Mouse (Mus musculus) megakaryocyte-erythroid progenitor cell, adult 5 weeks (primary cell): ENCODE measurements around the gene Wdr74. TPM values are rescaled to one million over a fixed set of nuclear protein-coding genes. Genes with fewer than 3 reads are reported as not detected.

Experiments used
- polyA plus RNA-seq: library from polyadenylated mRNA; stranded (reverse); fragments of >175 nt; gene quantifications from 2 replicates; pipeline ENCODE4 v1.2.3, GENCODE M21; 2012

Wdr74 gene
- polyA plus RNA-seq = 37.5 and 45.6 TPM in 2 replicates

DNA sequence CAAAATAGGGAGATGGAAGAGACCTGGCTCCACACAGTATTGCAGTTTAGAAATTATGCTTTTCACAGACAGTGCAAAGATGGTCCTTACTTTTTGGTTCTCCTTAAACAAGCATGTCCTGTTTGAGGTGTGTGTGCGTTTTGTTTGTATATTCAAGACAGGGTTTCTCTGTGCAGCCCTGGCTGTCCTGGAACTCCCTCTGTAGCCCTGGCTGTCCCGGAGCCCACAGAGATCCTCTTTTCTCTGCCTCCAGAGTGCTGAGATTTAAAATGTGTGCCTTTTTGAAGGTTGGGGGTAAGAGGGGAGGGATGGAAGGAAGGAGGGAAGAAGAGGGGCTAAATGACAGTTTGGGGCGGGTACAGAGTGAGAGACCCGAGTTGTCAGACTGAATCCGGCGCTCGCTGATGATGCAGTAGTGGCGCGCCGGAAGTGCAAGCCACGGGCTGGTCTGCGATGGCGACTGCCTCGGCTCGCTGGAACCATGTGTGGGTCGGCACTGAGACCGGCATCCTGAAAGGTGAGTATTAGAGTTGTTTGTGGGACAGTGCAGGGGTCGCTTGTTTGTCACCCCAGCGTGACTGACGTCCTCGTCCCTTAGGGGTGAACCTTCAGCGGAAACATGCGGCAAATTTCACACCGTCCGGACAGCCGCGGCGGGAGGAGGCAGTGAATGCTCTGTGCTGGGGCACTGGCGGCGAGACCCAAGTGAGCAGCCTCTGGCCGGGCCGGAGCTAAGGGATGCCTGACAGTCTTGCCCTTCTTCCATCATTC is at the start of gene Wdr74:
Gene Wdr74 (plus strand): TSS at position 439 of the 771 bp plus-strand sequence.

DNA sequence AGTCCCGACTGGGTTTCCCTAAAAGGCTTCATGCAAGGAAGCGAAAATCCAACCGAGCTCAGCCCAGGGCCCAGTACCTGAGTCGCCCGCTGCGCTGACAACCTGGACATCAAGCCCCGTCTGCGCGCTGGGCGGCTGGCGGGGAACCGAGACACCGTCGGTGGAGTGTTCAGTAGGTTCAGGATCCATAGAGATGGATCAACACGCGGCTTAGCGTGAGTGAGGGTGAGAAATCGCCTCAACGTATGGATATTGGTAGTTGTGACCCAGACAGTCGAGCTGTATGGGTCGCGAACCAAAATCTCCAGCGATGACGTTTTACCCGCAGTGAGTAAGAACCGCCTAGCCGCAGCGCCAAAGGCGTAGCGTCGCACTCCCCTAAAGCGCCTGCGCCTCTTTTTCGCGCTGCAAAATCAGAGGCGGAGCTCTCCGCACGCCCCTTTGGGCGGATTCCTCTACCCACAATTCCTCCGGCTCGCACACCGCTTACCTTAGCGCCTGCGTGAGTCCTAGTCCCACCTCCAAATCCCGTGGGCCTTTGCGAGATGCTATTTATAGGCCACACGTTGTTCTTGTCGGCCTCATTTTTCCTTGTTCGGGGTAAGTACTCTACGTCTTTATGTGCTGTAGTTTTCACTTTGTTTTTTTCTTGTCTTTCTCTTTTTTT is 12.6 kb upstream of the Wdr74 start, which contains the start of gene Slc3a2:
Gene Slc3a2 (minus strand): TSS at position 463 of the 667 bp plus-strand sequence.

DNA sequence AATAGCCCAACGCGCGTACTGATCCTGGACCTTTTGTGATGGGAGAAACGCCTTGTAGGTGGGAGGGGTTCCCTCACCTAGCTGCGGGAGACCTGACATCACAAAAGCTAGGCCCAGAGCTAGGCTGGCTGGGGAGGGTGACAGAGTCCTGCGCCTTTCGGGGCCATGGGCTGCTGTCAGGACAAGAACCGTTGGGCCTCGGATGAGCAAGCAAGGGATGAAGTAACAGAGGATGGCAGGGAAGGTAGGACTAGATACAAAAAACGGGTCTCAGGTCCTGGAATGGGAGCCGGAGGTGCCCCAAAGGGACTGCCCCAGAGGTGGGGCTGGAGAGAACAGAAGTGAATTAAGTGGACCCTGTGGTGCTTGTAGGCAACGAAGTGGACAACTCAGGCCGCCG is 5.0 kb downstream of the Wdr74 start, which contains the start of gene 1700092M07Rik:
Gene 1700092M07Rik (plus strand): TSS at position 116 of the 400 bp plus-strand sequence.

DNA sequence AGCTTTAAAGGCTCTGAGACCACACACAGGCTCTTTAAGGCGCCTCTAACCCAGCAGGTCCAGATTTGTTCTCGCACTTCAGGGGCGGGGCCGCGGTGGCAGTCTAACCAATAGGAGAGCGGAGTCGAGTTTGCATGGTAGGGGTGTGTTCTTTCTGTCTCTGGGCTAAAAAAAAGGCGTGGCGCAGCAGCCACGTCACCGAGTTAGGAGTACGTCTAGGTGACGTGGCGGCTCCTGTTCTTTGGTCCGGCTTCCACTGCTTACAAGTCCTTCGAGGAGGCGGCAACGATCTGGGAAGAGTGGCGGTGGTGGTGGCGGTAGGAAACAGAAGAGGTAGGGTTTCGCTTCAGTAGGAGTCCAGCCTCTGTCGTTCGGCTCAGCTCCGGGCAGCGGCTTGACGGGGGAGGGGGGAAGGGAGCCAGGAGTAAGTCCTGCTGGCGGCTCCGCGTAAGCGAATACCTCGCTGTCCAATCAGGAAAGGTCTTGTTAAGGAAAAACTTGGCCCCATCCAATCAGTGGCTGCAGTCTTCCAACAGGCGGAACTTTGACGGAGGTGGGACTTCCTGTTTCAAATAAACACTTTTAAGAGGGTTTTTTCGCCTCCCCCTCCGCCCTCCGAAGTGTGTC is 5.7 kb downstream of the Wdr74 start, which contains the start of gene Stx5a:
Gene Stx5a (plus strand): TSS at position 171 of the 627 bp plus-strand sequence.

DNA sequence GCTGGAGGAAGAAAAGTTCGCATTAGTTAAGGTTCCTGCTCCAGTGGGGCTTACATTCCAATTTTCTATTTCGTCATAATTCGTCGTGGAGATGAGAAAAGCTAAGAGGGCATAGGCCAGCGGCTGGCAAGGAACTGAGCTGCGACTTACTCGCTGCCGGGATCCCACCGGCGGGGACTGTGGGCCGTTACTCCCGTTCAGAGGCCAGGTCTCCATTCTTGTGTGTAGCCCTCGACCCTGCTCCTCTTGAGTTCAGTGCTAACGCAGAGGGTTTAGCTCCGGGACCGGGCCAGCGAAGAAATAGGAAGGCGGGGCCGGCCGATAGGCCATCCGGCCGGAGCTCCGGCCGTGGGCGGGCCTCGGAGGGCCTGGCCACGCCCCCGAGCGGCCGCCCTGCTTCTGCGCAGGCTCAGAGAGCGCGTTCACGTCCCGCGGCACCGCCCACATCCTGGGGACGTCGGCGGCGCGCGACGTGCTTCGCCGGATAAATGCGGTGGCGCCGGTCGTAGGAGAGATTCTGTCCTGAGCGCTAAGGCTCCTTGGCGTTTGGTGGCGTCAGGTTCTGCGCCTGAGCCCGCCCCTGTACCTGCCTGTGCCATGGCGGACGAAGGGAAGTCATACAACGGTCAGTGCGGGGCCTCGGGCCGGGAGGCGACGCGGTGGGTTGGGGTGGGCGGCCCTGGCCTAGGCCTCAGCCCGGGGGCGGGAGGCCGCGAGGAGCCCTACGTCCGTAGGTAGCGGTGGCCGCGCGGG is 21.2 kb downstream of the Wdr74 start, which contains the start of gene Nxf1:
Gene Nxf1 (plus strand): TSS at position 439 of the 753 bp plus-strand sequence.

DNA sequence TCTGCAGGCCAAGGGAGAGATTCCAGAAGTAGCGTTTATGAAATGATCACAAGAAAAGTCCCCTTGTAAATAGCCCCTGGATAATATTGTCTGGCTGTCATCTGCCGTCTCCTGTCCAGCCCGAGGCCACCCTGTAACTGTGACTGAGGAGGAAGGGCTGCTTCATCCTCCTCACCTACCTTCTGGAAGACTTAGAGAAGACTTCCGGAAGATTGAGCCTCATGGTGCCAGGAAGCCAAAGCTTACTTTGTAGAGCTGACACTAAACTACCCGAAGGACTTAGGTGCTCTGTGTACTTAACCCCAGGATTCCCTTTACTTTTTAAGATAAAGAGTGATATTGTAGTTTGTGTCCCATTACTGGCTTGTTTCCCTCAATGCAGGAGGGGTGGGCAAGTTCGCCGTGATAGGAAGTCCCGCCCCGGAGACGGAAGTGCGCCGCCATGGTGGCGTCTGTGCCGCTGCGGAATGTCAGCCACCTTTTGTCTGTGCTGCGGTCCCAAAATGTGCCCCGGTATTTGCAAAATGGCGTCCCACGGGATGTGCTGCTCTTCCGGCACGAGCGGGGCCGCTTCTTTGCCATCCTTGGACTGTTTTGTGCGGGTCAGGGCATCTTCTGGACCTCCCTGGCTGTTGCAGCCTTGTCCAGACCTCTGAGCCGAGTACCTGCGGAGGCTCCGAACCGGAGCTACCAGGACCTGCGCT is 35.1 kb downstream of the Wdr74 start, which contains the start of gene Tmem223:
Gene Tmem223 (plus strand): TSS at position 430 of the 704 bp plus-strand sequence.

DNA sequence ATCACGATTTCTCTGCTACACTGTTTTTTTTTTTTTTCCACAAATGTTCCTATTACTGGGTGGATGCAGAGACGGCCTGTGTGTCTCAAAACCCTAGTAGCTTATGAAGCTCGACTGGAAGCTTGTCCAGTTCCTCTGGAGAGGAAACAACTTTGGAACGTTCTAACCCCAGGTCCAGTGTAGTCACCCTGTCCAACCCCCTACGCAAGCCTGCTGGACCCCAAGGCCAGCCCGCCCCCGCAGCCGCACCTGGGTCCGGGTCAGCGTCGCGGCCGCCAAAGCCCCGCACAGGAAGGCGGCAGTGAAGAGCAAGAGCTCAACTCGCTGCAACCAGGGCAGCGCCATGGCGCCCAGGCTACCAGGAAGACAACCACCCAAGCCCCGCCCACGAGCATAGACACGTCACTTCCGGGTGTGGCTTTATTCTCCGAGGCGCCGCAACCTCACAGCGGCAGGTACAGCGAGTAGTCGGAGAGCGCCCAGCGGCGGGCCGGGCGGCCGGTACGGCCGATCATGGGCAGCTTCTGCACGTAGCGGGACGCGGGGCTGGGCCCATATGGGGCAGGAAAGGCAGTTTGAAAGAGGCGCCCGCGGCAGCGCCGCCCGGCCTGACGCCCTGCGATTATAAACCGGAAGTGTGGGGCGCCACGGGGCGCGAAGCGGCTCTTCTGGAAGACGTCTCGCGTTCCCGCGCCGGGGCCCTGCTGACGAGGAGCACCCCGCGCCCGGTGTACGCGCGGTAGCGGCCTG is 38.6 kb downstream of the Wdr74 start, which contains the start of gene Tmem179b:
Gene Tmem179b (minus strand): TSS at position 382 of the 750 bp plus-strand sequence.

DNA sequence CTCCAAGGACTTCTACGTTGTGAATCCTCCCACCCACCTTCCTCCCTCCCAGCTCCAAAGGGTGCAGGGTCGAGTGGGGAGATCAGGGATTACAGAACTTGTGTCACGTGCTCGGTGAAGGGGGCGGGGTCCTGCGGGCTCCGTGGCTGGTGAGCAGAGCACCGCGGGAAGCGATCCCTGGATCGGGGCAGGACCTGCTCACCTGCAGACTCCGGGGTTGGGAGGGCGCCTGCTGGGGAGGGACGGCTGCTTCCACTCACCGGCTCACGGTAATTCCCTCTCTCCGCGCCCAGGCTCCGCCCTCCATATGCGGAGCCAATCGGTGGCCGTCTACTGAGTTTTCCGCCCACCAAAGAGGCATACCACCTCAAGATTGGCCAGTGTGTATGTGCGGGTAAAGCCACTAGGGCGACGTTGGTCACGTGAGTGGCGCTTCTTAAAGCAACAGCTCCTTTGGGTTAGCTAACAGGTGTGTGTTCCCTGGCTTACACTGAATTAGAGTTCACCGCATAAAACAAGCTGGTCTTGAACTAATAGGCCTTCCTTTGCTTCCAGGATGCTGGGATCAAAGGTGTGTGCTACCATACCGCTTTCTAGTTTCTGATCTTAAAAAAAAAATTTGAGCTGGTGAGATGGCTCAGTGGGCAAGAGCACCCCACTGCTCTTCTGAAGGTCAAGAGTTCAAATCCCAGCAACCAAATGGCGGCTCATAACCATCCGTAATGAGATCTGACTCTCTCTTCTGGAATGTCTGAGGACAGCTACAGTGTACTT is 50.6 kb downstream of the Wdr74 start, which contains the start of gene Taf6l:
Gene Taf6l (minus strand): TSS at position 410 of the 774 bp plus-strand sequence.

Other genes starting within 250 kb of the Wdr74 start
- gene Slc22a8, start 144.6 kb upstream of the Wdr74 start, polyA plus RNA-seq = 0.02 TPM in 1 of 2 replicates, not detected in the other
- gene Slc22a6, start 117.8 kb upstream of the Wdr74 start, polyA plus RNA-seq = not detected in 2 replicates
- 0.06 and 0.22 TPM in 2 replicates for gene Chrm1, start 72.0 kb upstream of the Wdr74 start, polyA plus RNA-seq
- 116 and 163 TPM in 2 replicates for gene Slc3a2, start 12.5 kb upstream of the Wdr74 start, polyA plus RNA-seq
- 1.1 and 2.8 TPM in 2 replicates for gene 1700092M07Rik, start 4.9 kb downstream of the Wdr74 start, polyA plus RNA-seq
- 24.2 and 27.7 TPM in 2 replicates for gene Stx5a, start 5.6 kb downstream of the Wdr74 start, polyA plus RNA-seq
- gene Nxf1, start 21.2 kb downstream of the Wdr74 start, polyA plus RNA-seq = 37.5 and 54.2 TPM in 2 replicates
- gene Tmem223, start 35.2 kb downstream of the Wdr74 start, polyA plus RNA-seq = 51.0 and 63.4 TPM in 2 replicates
- 61.1 and 78.1 TPM in 2 replicates for gene Tmem179b, start 38.6 kb downstream of the Wdr74 start, polyA plus RNA-seq
- 35.3 and 40.4 TPM in 2 replicates for gene Taf6l, start 50.6 kb downstream of the Wdr74 start, polyA plus RNA-seq
- gene Polr2g, start 62.8 kb downstream of the Wdr74 start, polyA plus RNA-seq = 5.0 and 6.5 TPM in 2 replicates
- gene Zbtb3, start 66.7 kb downstream of the Wdr74 start, polyA plus RNA-seq = 0.30 and 0.85 TPM in 2 replicates
- 2.8 and 3.5 TPM in 2 replicates for gene Ttc9c, start 83.5 kb downstream of the Wdr74 start, polyA plus RNA-seq
- 136 and 204 TPM in 2 replicates for gene Hnrnpul2, start 84.2 kb downstream of the Wdr74 start, polyA plus RNA-seq
- 141 and 155 TPM in 2 replicates for gene AC129217.1, start 93.9 kb downstream of the Wdr74 start, polyA plus RNA-seq
- gene Bscl2, start 101.6 kb downstream of the Wdr74 start, polyA plus RNA-seq = 91.7 and 97.7 TPM in 2 replicates
- gene Gng3, start 103.4 kb downstream of the Wdr74 start, polyA plus RNA-seq = not detected in 2 replicates
- 0.07 and 0.34 TPM in 2 replicates for gene Lrrn4cl, start 114.9 kb downstream of the Wdr74 start, polyA plus RNA-seq
- 176 and 267 TPM in 2 replicates for gene Ubxn1, start 135.7 kb downstream of the Wdr74 start, polyA plus RNA-seq
- 60.4 and 63.7 TPM in 2 replicates for gene Uqcc3, start 145.1 kb downstream of the Wdr74 start, polyA plus RNA-seq
- 0.47 and 0.98 TPM in 2 replicates for gene Lbhd1, start 147.9 kb downstream of the Wdr74 start, polyA plus RNA-seq
- not detected in 2 replicates for gene Gm49403, start 148.1 kb downstream of the Wdr74 start, polyA plus RNA-seq
- 68.5 and 78.3 TPM in 2 replicates for gene 1810009A15Rik, start 153.0 kb downstream of the Wdr74 start, polyA plus RNA-seq
- 10.1 and 13.2 TPM in 2 replicates for gene Gm49416, start 153.1 kb downstream of the Wdr74 start, polyA plus RNA-seq
- gene Ints5, start 157.2 kb downstream of the Wdr74 start, polyA plus RNA-seq = 32.4 and 39.0 TPM in 2 replicates
- gene Ganab, start 162.2 kb downstream of the Wdr74 start, polyA plus RNA-seq = 52.6 and 60.1 TPM in 2 replicates
- 129 and 153 TPM in 2 replicates for gene B3gat3, start 184.5 kb downstream of the Wdr74 start, polyA plus RNA-seq
- 8.8 and 9.0 TPM in 2 replicates for gene Rom1, start 193.5 kb downstream of the Wdr74 start, polyA plus RNA-seq
- 76.3 and 82.6 TPM in 2 replicates for gene Eml3, start 193.7 kb downstream of the Wdr74 start, polyA plus RNA-seq
- gene Mta2, start 206.0 kb downstream of the Wdr74 start, polyA plus RNA-seq = 58.4 and 74.1 TPM in 2 replicates
- 28.2 and 29.0 TPM in 2 replicates for gene Tut1, start 218.0 kb downstream of the Wdr74 start, polyA plus RNA-seq
- gene Eef1g, start 231.2 kb downstream of the Wdr74 start, polyA plus RNA-seq = 124 and 163 TPM in 2 replicates